ENCODE assay signal across 13 mouse cellular contexts in genomic region chr6:72488850-72489249, GRCm38 (mm10). TPM values are rescaled to one million over a fixed set of nuclear protein-coding genes. Genes with fewer than 3 reads are reported as not detected.
DNase-seq lines count a peak whose midpoint lies in the region; ATAC-seq and TF ChIP-seq lines count a peak whose summit lies in the region.
"Had no signal": no experiment of that assay in that cellular context is flagged by ENCODE, and none has a peak within 500 bp of the region (broad histone marks: within the 10 kb centered on the region; RNA-seq: fewer than 3 reads in every experiment).

No protein-coding gene starts in this region.

- TF ChIP-seq POLR2A in lung, adult 2 months (IDR thresholded peaks at IDR 0.05; ENCODE audit: borderline replicate concordance, extremely low read depth, low read depth, low read length): no peak

- H3K4me3 ChIP-seq in lung, adult 2 months (replicated peaks; ENCODE audit: extremely low read depth, low read depth, low read length): no peak overlapping the region
- no peak overlapping the region for H3K4me3 ChIP-seq in lung, postnatal 0 days (ENCODE audit: low read depth, low read length)
- H3K4me3 ChIP-seq in heart, embryonic 14.5 days (ENCODE audit: control insufficient read depth in 1 of 2, insufficient read depth in 1 of 2, low read depth in 1 of 2, low read length in 2 of 2): no peak overlapping the region
- no peak overlapping the region for H3K4me3 ChIP-seq in neural tube, embryonic 15.5 days (replicated peaks)
- H3K4me3 ChIP-seq: lung, embryonic 15.5 days; neural tube, embryonic 13.5 days had no signal

- no peaks in the 10 kb centered on the region for H3K9me3 ChIP-seq in lung, postnatal 0 days (ENCODE audit: low read length)
- no peaks in the 10 kb centered on the region for H3K9me3 ChIP-seq in heart, embryonic 14.5 days (ENCODE audit: control insufficient read depth, low read length)
- H3K9me3 ChIP-seq in neural tube, embryonic 15.5 days (replicated peaks): no peaks in the 10 kb centered on the region
- H3K9me3 ChIP-seq: lung, embryonic 15.5 days; neural tube, embryonic 13.5 days had no signal

- no peaks in the 10 kb centered on the region for H3K36me3 ChIP-seq in lung, postnatal 0 days (ENCODE audit: insufficient read depth, low read length)
- H3K36me3 ChIP-seq in heart, embryonic 14.5 days (ENCODE audit: control insufficient read depth, insufficient read depth, low read length): no peaks in the 10 kb centered on the region
- H3K36me3 ChIP-seq in neural tube, embryonic 15.5 days: no peaks in the 10 kb centered on the region
- H3K36me3 ChIP-seq: lung, embryonic 15.5 days; neural tube, embryonic 13.5 days had no signal

- no peak for TF ChIP-seq EP300 in lung, postnatal 0 days (IDR thresholded peaks at IDR 0.05)

- no peak for TF ChIP-seq CTCF in lung, adult 2 months (IDR thresholded peaks at IDR 0.05; ENCODE audit: insufficient read depth, low read length)
- TF ChIP-seq CTCF in lung, postnatal 0 days (IDR thresholded peaks at IDR 0.05): no peak

- no peak overlapping the region for H3K9ac ChIP-seq in lung, postnatal 0 days (replicated peaks; ENCODE audit: low read depth)
- H3K9ac ChIP-seq in heart, embryonic 14.5 days (ENCODE audit: low read length): peak overlapping the region; percentile 41; the same call in 1 of the 2 replicates
- no peak overlapping the region for H3K9ac ChIP-seq in neural tube, embryonic 15.5 days (replicated peaks)
- H3K9ac ChIP-seq: lung, embryonic 15.5 days; neural tube, embryonic 13.5 days had no signal

- no peak for ATAC-seq in lung, postnatal 0 days
- peak; percentile 70 for ATAC-seq in heart, embryonic 14.5 days (ENCODE audit: insufficient number of reproducible peaks, insufficient read depth, low FRiP score, low read depth)
- ATAC-seq in neural tube, embryonic 15.5 days (ENCODE audit: low FRiP score): no peak
- ATAC-seq: forebrain, embryonic 16.5 days had no signal

- DNase-seq in adrenal gland, adult (ENCODE audit: inconsistent age in 2 of 2, low spot score in 1 of 2): peak; percentile 42 to 65
- no peak for DNase-seq in adrenal gland, postnatal 25 days
- peak; percentile 29 for DNase-seq in lung, adult 2 months
- DNase-seq in lung, postnatal 0 days (ENCODE audit: low spot score): no peak
- DNase-seq in kidney, postnatal 25 days: peak; percentile 57 to 82
- no peak for DNase-seq in embryo, embryonic 10.5 days (ENCODE audit: low spot score)
- DNase-seq: cerebellum, adult 11-12 months; midbrain, embryonic 14.5 days had no signal

- H3K27me3 ChIP-seq in lung, postnatal 0 days (replicated peaks; ENCODE audit: insufficient read depth, low read length): no peaks in the 10 kb centered on the region
- no peaks in the 10 kb centered on the region for H3K27me3 ChIP-seq in heart, embryonic 14.5 days (ENCODE audit: control insufficient read depth, insufficient read depth, low read length)
- H3K27me3 ChIP-seq in neural tube, embryonic 15.5 days (replicated peaks): no peaks in the 10 kb centered on the region
- H3K27me3 ChIP-seq: lung, embryonic 15.5 days; neural tube, embryonic 13.5 days had no signal

- H3K4me2 ChIP-seq in lung, postnatal 0 days (replicated peaks; ENCODE audit: low read depth, low read length): no peak overlapping the region
- H3K4me2 ChIP-seq in heart, embryonic 14.5 days (ENCODE audit: low read length): no peak overlapping the region
- H3K4me2 ChIP-seq in neural tube, embryonic 15.5 days: no peak overlapping the region
- H3K4me2 ChIP-seq: lung, embryonic 15.5 days; neural tube, embryonic 13.5 days had no signal

- H3K27ac ChIP-seq in lung, postnatal 0 days (ENCODE audit: low read length): no peak overlapping the region
- H3K27ac ChIP-seq in heart, embryonic 14.5 days (replicated peaks in 1 of 2; ENCODE audit: control insufficient read depth in 1 of 2, insufficient read depth in 1 of 2, low read depth in 2 of 2, low read length in 2 of 2): no peak overlapping the region; a peak in 1 of 4 replicates
- H3K27ac ChIP-seq in neural tube, embryonic 15.5 days (replicated peaks): no peak overlapping the region
- H3K27ac ChIP-seq: lung, embryonic 15.5 days; neural tube, embryonic 13.5 days had no signal

- whole genome bisulfite sequencing in lung, adult 2 months: 43% methylated on average over 3 of the region's 3 CpGs
- WGBS in lung, postnatal 0 days: 55% methylated on average over 3 of the region's 3 CpGs
- WGBS in heart, embryonic 14.5 days: 19% methylated on average over 3 of the region's 3 CpGs
- WGBS in neural tube, embryonic 15.5 days: 79% methylated on average over 3 of the region's 3 CpGs

- peaks cover 3% of the 10 kb centered on the region; the same call in 1 of the 2 replicates for H3K4me1 ChIP-seq in lung, adult 2 months (ENCODE audit: control insufficient read depth, insufficient read depth, low read length)
- H3K4me1 ChIP-seq in lung, postnatal 0 days (ENCODE audit: insufficient read depth, low read depth, low read length): no peaks in the 10 kb centered on the region
- peaks cover 20 to 24% of the 10 kb centered on the region in 2 experiments for H3K4me1 ChIP-seq in heart, embryonic 14.5 days (ENCODE audit: control insufficient read depth in 2 of 2, insufficient read depth in 2 of 2, low read length in 2 of 2)
- no peaks in the 10 kb centered on the region for H3K4me1 ChIP-seq in neural tube, embryonic 15.5 days
- H3K4me1 ChIP-seq: neural tube, embryonic 13.5 days had no signal

RNA-seq across cellular contexts. Expression of gene Sh2d6, which starts 32.7 kb away (rescaled TPM):
- total RNA-seq in adrenal gland, postnatal 25 days (2021): 0.39 TPM in 1 of 2 replicates, not detected in the other
- 0.19 and 0.32 TPM in 2 replicates for polyA plus RNA-seq in lung, adult 2 months (2012; rRNA removed)
- not detected in 2 replicates for polyA plus RNA-seq in lung, postnatal 0 days (2015; fragmentation: Nextera tagmentation; extraction: Ambion mirVana)
- polyA plus RNA-seq in heart, embryonic 14.5 days (2014; fragmentation: Nextera tagmentation; extraction: Ambion mirVana): not detected in 2 replicates
- polyA plus RNA-seq in neural tube, embryonic 15.5 days (2015; fragmentation: Nextera tagmentation; extraction: Ambion mirVana): 0.24 and 0.70 TPM in 2 replicates
- polyA plus RNA-seq: lung, embryonic 15.5 days had no signal

RNA-seq across cellular contexts. Expression of gene Mat2a, which starts 49.5 kb away (rescaled TPM):
- 199 and 214 TPM in 2 replicates for total RNA-seq in adrenal gland, postnatal 25 days (2021)
- 90.3 and 94.6 TPM in 2 replicates for polyA plus RNA-seq in lung, adult 2 months (2012; rRNA removed)
- 165 and 171 TPM in 2 replicates for polyA plus RNA-seq in lung, postnatal 0 days (2015; fragmentation: Nextera tagmentation; extraction: Ambion mirVana)
- polyA plus RNA-seq in heart, embryonic 14.5 days (2014; fragmentation: Nextera tagmentation; extraction: Ambion mirVana): 265 and 281 TPM in 2 replicates
- polyA plus RNA-seq in neural tube, embryonic 15.5 days (2015; fragmentation: Nextera tagmentation; extraction: Ambion mirVana): 341 and 365 TPM in 2 replicates

RNA-seq across cellular contexts. Expression of gene Capg, which starts 55.3 kb away (rescaled TPM):
- total RNA-seq in adrenal gland, postnatal 25 days (2021): 30.3 and 48.1 TPM in 2 replicates
- 67.6 and 67.8 TPM in 2 replicates for polyA plus RNA-seq in lung, adult 2 months (2012; rRNA removed)
- 136 and 148 TPM in 2 replicates for polyA plus RNA-seq in lung, postnatal 0 days (2015; fragmentation: Nextera tagmentation; extraction: Ambion mirVana)
- 26.0 and 27.2 TPM in 2 replicates for polyA plus RNA-seq in heart, embryonic 14.5 days (2014; fragmentation: Nextera tagmentation; extraction: Ambion mirVana)
- polyA plus RNA-seq in neural tube, embryonic 15.5 days (2015; fragmentation: Nextera tagmentation; extraction: Ambion mirVana): 8.4 and 23.4 TPM in 2 replicates

Comparison
In these comparisons a context has a peak if more than half of its experiments do, and no peak if none do; other contexts are left out.
1. DNase-seq: peak in adrenal gland, adult (2 of 2), lung, adult 2 months (single experiment) and kidney, postnatal 25 days (2 of 2); none in adrenal gland, postnatal 25 days (single experiment), lung, postnatal 0 days (single experiment) and embryo, embryonic 10.5 days (single experiment).